Mouse (Mus musculus): Measurements from ENCODE around the gene Cd24a.

Cd24a gene

DNA sequence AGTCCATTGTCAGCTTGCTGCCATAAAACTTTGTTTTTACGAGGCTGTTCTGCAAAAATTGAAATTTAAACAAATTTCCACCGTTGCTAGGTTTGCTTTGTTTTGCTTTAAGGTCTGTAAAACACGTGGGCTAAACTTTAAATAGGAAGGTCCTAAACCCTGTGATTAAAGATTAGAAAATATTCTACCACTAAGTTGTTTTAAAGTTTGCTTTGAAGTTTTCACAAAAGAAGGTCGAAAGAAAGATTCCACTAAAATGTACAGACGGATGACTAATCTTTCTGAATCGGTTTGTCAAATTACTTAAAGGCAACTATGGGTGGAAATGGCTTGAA lies at the start of gene Cd24a:
TSS of gene Cd24a (plus strand) at position 288 of the 335 bp plus-strand sequence.
- no peak for DNase-seq (ENCODE audit: low spot score)

DNA sequence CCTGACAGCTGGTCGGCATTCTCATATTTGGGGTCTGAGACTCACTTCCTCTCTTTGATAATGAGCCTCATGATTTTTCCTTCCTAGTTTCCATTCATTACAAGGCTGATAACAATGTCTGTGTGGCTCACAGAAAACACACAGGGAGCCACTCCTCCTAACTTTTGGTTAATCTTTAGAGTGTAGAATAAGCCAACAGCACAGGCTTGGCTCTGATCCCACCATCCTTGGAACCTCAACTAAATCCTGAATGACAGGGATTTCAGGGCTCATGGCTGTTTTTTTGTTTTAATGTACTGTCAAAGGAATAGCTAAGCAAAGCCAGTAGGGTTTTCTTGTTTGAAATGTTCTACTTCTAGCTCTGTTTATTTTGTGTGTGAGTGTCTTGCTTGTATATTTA lies 43.7 kb upstream of the Cd24a start:
- no peak for DNase-seq (ENCODE audit: low spot score)

DNA sequence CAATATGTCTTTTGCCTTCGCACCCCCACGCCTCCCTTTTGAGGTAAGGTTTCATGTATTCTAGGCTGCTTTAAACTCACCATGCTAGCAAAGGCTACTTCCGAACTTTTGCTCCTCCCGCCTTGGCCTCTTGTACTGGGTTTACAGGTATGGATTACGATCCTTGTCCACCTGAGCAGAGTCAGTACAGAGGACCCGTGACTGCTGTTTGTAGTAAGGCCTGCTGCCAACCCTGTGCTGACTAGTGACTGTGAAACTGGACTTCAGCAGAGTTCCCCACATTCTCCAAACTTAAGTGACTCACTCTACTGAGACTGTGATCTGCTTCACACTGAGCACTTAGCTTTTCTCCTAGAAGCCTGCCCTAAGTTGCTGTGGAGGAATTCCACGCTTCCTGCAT lies 40.4 kb upstream of the Cd24a start:
- no peak for DNase-seq (ENCODE audit: low spot score)

DNA sequence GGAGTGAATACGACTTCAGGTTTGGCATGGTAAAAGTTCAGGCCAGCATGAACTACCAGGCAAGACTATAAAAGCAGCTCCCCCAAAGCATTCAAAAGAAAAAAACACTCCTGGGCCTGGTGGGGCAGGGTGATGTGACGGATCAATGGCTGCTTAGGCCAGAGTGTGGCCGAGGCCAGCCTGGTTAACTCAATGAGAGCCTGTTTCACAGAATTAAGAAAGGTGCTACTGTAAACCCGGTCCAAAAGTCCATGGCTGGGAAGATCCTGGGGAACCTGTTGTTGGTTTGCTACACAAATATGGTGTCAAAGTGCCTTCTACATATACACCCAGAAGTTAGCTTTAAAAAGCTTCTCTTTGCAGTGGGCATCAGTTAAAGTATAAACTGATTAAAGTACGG lies 39.3 kb upstream of the Cd24a start:
- DNase-seq (ENCODE audit: low spot score), result no peak

DNA sequence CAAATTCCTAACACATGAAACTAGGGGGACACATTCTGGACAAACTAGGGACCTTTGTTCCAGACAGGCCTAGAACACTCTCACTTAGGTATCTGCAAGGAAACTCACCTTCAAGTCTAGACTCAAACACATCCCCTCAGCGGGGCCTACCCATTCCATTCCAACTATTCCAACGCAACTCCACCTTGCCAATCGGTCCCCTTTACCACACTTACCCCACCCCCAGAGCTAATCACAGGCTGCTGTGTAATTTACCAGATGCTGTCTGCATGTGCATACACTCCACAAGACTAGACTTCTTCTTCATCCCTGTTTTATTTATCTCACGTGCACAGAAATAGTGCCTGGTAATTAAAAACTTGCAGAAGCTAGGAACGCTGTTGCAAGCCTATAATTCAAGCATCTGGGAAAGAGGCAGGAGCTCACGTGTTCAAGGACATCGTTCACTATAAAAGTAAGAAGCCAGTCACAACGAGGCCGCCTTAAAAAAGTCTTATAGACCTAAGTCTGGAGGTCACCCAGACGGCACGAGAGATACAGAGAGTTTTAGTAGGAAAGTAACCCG lies 38.3 kb upstream of the Cd24a start:
- no peak for DNase-seq (ENCODE audit: low spot score)

DNA sequence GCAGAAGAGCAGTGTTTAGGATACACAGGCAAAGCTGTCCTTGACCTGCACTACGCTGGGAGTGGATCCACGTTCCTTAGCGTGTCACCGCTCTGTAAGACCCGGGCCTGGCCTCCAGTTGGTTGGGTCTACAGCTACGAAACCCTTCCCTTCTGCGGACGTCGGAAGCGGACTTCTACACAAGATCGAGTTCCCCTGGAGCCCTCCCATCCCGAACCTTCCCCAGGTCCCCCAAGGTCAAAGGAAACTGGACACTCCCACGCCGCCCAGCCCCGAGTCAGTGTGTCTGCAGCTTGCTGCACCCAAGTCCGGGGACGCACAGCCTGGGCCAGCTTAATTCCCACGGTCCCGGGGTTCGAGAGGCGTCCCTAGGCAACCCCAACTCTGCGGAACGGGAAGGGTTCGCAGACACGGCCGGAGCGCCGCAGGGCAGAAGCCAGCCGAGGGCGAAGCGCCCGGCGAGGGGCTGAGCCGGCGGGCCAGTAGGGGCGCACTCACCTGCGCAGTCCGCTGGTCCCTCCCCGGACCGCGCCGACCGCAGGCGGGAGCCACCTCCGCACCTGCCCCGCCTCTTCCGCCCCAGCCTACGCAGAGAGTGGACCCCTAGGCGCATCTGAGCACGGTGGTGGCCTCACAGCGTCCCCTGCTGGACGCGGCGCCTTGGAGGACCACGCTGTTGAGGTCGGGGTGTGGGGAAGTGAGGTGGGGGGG lies 37.5 kb upstream of the Cd24a start, which contains the start of gene 1700021F05Rik:
TSS of gene 1700021F05Rik (minus strand) at position 553 of the 711 bp plus-strand sequence.
- DNase-seq (ENCODE audit: low spot score), result peak; percentile 98

DNA sequence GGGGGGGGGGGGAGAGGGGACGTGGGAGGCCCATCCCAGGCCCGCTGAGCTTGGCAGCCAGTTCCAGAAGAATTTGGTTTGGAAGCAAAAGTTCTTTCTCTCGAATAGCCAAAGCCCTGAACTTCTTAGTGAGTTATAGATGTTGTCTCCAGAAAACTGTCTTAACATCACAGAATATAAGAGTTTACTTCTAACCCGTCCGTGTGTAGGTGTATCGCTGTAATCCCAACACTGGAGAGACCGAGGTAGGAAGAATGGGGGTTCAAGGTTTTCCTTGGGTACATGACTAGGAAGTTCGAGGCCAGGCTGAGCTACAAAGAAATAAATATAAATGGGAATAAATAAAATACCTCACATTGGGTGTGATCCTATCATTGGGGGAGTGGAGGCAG lies 36.9 kb upstream of the Cd24a start:
- DNase-seq (ENCODE audit: low spot score), result no peak

DNA sequence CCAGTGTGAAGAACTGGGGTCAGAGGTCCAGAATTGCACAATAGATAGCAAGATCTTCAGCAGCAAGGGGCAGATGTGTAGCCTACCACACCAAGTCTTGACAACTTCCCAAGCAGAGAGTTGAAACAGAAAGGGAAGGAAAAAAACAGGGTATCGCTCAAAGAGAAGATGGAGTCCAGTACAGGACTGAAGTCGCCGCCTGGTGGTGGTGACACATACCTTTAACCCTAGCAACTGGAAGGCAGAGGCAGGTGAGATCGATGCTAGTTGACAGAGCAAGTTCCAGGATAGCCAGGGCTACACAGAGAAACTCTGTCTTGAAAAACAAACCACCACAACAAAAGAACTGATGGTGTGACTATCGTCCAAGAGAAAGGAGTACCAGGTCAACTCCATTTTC lies 28.7 kb upstream of the Cd24a start:
- DNase-seq (ENCODE audit: low spot score), result no peak

DNA sequence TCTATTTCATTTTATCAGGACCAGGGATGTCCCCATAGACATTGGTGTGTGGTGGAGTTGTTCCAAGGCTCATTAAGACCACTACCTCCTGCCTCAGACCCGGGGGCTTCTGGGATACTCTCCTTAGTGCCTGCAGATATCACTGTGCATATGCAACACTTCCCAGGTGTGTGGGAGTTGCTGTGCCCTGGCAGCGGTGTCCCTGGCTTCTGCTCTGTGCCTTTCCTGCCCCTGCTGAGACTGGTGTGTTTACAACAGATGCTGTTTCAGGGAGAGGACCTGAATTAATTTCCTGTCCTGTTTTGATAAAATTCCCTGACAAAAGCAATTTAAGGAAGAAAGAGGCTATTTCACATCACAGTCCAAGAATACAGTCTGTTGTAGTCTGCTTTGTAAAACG lies 27.2 kb upstream of the Cd24a start:
- no peak for DNase-seq (ENCODE audit: low spot score)

DNA sequence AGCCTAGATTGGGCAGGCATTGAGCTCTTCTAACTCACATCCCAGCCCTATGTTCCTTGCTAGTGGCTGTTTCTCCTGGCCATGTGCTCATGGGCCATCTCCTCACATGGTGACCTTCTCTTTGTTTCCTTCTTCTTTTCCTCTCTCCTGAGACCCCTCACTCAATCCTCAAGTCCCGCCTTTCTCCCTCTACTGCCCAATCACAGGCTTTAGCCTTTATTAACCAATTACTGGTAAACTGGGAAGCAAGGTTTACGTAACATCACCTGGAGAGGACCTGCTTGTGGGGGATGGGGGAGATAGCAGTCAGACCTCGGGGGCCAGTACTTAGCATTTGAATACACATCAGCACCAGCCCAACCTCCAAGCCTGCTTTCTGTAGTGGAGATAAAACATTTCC lies 26.7 kb upstream of the Cd24a start:
- DNase-seq (ENCODE audit: low spot score), result no peak

DNA sequence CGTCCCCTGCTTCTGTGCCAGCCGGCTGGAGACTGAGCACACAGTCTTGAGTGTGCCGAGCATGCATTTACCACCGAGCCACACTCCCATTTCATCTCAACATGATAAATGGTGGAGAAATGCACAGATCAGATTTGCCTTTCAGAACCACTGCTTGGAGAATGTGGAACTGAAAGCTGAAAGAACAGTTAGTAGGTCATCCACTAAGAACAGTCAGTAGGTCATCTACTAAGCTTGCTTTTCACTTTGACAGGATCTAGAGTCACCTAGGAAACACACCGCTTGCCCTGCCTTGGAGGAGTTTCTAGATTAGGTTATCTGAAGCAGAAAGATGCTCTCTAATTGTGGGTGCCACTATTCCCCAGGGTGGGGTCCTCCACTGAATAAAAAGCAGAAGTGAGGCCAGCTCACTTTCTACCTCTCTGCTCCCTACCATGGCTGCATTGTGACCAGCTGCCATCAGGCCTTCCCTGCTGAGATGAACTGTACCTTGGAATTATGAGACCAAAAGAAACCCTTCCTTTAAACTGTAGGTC lies 20.4 kb upstream of the Cd24a start:
- DNase-seq (ENCODE audit: low spot score), result no peak

DNA sequence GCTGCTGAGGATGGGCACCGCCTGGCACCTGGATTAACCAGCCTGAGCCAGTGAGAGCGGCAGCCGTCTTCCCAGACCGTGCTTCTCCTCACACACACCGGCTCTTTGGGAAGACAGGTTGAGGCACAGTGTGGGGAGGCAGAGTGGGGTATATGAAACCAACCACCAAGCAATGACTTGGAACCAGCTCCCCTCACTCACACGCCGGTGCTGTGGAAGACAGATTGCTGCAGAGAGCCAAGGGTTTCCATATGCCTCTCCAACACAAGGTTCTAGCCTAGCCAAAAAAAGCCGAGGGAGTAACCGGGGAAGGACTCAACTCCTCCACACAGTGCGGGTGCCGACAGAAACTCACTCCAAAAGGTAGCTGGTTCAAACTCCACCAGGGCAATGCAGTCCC lies 18.8 kb upstream of the Cd24a start:
- DNase-seq (ENCODE audit: low spot score), result no peak

DNA sequence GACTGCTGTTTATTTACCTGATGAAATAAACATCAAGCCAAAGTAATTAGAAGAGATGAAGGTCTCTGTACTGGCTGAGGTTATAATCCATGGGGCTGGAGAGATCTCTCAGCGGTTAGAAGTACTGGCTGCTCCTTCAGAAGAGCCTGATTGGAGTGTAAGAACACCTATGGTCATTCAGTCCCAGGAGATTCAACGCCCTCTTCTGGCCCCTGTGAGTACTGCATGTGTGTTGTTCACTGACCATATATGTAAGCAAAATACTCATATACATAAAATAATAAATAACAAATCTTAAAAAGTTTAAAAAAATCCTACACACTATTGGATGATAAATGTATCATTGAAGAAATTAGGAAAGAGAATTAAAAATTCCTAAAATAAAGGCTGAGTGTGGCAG lies 17.3 kb upstream of the Cd24a start:
- no peak for DNase-seq (ENCODE audit: low spot score)

DNA sequence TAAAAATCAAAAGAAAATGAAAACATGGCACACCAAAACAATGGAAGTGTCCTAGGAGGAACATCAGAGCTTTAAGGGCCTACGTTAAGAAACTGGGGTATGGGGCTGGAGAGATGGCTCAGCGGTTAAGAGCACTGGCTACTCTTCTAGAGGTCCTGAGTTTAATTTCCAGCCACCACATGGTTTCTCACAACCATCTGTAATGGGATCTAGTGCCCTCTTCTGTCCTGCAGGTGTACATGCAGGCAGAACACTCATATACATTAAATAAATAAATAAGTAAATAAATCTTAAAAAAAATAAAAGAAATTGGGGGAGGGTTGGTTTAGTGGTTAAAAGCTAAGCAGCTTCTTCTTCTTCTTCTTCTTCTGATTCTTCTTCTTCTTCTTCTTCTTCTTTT lies 16.8 kb upstream of the Cd24a start:
- DNase-seq (ENCODE audit: low spot score), result no peak

DNA sequence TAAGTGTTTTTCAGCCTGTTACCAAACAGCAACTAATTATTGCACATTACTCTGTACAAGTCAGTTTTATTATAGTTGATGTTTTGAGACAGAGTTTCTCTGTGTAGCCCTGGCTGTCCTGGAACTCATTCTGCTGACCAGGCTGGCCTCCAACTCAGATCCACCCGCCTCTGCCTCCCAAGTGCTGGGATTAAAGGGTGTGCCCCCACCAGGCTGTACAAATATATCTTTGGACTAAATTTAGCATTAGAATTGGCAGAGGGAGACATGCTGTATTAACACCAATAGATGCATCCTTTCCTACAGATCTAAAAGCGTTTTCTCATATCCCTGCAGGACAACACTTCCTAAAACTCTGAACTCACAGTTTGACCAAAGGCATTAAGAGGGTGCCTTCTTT lies 3.7 kb upstream of the Cd24a start:
- no peak for DNase-seq (ENCODE audit: low spot score)

DNA sequence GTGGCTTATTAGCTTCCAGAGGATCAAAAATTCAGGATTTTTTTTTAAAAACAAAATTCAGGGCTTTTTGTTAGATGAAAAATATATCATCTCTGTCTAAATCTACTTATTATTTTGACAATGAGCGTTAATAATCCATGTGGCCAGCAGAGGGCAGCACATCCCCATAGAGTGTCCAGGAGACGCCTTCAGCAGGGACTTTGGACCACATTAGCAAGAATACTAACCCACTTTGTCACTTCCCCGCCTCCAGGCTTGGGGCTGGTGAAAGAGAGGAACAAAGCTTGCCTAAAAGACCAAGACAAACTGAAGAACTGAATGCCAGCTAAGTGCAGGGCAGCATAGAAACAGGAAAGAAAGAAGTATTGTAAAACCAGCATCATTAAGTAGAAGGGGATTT lies 3.1 kb upstream of the Cd24a start:
- peak; percentile 91 for DNase-seq (ENCODE audit: low spot score)

DNA sequence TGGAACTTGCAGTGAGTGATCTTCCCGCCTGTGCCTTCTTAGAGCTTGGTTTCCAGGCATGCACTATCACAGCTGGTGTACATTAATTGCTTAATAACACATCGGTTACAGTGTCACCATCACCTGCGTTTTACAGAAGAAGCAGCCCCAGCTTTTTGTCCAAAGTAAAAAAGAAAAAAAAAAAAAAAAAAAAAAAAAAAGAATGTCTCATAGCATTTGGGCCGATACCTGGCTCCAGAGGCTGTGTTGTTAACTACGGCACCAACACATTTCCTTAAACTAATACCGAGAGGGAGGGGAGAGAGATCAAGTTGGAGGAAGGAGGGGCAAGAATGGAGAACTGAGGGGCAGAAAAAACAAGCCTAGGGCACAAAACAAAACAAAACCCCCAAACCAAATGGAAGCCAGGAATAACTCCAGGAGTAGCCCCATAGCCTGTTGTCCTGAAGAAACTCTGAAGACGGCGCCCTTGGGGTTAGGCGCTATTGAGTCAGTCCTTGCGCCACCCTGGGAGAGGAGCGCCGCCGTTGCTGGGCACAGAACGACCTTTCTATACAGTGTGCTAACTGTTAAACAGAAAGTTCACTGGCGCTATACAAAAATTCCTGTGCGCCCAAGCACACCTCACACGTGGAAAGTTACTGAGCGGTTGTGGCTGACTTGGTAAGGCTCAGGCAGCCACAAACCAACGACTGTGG lies 636 bp upstream of the Cd24a start:
- DNase-seq (ENCODE audit: low spot score), result no peak

DNA sequence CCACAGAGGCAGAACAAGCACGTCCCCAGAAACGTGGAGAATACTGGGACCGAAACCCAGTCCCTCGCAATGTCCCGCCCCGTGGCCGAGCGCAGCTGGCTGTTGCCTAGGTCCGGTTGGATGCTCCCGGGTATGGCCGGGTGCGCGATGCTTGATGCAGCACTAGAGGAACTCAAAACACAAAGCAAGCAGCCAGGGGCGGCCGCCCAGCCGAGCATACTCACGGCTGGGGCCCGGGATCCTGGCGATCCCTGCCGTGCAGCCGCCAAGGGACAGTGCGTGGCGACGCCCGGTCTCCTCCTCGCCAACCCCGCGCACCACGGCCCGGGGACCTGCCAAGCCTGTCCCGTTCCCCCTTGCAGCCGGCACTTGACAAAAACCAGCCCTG lies 276 bp downstream of the Cd24a start:
- DNase-seq (ENCODE audit: low spot score), result peak; percentile 65

DNA sequence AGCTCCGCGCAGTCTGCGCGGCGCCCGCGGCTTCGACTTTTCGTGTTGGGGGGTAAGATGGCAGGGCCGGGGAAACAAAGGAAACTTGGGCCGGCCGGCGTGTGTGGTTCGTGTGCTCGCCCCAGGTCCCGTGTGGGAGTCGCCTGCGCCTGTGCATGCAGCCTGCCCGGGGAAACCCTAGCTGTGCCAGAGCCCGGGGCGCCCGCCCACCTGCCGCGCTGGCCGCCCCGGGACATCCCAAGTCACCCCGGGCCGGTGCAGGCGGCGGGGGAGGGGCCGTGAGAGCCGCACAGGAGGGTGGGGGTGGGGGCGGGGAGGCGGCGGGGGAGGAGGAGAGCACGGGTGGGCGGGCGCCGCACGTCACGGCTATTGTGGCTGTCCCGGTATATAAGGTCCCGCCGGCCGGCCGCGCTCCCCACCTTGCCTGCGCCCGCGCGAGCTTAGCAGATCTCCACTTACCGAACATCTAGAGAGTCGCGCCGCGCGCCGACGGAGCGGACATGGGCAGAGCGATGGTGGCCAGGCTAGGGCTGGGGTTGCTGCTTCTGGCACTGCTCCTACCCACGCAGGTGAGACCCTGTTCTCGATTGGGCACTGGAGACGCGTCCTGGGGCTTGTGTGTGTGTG lies 783 bp downstream of the Cd24a start:
- peak; percentile 76 for DNase-seq (ENCODE audit: low spot score)

DNA sequence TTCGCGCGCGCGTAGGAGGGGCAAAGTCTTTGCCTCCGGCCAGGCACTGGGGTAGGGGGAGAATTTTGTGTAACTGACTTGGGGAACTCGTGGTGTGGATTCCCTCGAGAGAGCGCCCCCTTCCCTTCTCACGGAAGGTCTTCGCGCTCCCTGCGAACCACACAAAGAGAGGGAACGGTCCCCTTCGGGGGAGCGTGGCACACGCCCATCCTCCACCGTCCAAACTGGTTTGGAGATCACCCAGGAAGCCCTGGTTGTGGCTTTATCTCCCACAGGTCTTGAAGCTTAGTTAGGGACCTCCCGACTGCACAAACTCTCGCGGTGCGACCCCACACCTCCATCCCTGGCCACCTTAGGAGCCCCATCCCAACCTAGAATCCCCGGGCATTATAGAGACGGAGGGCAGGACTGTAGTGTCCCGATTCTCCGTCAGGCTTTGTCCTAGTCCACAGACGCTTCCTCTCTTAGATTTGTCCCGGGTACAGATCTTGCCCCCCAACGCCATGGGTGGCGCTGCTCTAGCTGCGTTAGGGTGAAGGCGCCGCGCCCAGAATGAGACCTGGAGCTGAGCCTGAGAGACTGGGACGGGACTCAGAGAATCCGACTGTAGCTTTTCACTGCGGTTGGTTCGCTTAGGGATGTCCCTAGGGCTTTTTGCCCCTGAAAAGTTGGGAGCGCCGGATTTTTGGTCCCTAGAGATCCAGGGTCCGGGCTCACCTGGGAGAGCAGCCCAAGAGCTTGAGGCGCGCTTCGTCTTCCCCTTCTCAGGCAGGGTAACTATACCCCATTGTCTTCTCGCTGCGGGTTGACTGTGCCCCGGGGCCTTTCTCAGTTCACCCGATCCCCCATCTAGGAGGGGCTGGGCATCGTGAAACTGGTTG lies 1.5 kb downstream of the Cd24a start:
- peak; percentile 57 for DNase-seq (ENCODE audit: low spot score)

DNA sequence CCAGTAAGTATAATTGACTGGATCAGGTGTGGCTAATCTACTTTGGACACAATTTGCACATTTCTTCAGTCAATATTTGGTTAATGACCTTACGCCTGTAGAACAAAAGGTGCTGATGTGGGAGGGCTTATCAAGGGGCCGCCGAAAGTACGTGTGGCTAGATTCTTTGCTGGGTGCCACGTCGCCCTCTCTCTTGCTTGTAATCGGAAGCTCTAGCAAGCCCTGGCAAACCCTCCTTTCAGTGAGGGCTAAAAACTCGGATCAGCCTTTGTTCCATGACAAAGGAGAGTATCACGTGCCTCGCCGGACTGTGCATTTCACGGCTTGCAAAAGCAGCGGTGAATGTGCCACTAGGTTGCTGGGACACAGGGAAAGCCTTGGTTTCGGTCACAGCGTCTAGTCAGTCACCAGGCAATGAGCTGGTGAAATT lies 2.6 kb downstream of the Cd24a start:
- DNase-seq (ENCODE audit: low spot score), result no peak

DNA sequence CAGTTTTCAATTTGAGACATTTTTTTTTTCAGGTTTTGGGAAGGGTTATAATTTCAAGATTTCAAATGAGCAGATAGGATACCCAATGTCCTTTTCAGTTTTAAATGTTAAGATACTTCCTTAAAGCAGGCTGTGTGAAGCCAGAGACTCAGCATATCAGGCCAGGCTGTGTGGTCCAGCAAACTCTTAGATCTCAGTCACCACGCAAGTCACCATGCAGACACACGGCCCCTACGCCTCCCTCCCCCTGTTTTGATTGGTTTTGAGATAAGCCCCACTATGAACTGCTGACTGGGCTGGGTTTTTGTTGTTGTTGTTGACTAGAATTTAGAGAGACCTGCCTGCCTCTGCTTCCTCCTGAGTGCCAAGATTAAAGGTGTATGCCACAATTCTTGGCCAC lies 3.2 kb downstream of the Cd24a start:
- DNase-seq (ENCODE audit: low spot score), result no peak
